Mouse (Mus musculus) heart, embryonic 11.5 days (tissue): ENCODE measurements around the gene Prss57. TPM values are rescaled to one million over a fixed set of nuclear protein-coding genes. Genes with fewer than 3 reads are reported as not detected.

Experiments used
- ATAC-seq: fragments of 200-750 bp; cut with Nextera tagmentation; replicated peaks from 2 replicates; pipeline ENCODE4 v1.8.0; 2017; ENCODE audit warnings: moderate library complexity; ENCODE audit not compliant: insufficient number of reproducible peaks, low FRiP score, low TSS enrichment
- H3K27ac ChIP-seq: fragments of 300-500 bp; sonication (generic); 2 replicates; pipeline ENCODE4 v1.5.1; 2014; ENCODE audit warnings: mild to moderate bottlenecking, low read depth, low read length
- H3K27me3 ChIP-seq: fragments of 300-500 bp; sonication (generic); 2 replicates; pipeline ENCODE4 v1.6.1; 2014; ENCODE audit warnings: mild to moderate bottlenecking, low read length, mixed read lengths; ENCODE audit not compliant: control insufficient read depth, insufficient read depth
- H3K36me3 ChIP-seq: fragments of 300-500 bp; sonication (generic); 2 replicates; pipeline ENCODE4 v1.6.1; 2014; ENCODE audit warnings: mild to moderate bottlenecking, low read length, moderate library complexity, mixed read lengths; ENCODE audit not compliant: control insufficient read depth, insufficient read depth
- H3K4me1 ChIP-seq: fragments of 300-500 bp; sonication (generic); 2 replicates; pipeline ENCODE4 v1.6.1; 2014; ENCODE audit warnings: low read length; ENCODE audit not compliant: control insufficient read depth, insufficient read depth
- H3K4me2 ChIP-seq: fragments of 300-500 bp; sonication (generic); 2 replicates; pipeline ENCODE4 v1.6.1; 2014; ENCODE audit warnings: mild to moderate bottlenecking, moderate library complexity
- H3K4me3 ChIP-seq: fragments of 300-500 bp; sonication (generic); 2 replicates; pipeline ENCODE4 v1.5.1; 2014; ENCODE audit warnings: low read depth, low read length
- H3K9ac ChIP-seq: fragments of 300-500 bp; sonication (generic); 2 replicates; pipeline ENCODE4 v1.6.1; 2014; ENCODE audit warnings: mild to moderate bottlenecking, low read depth, low read length, moderate library complexity
- H3K9me3 ChIP-seq: fragments of 300-500 bp; sonication (generic); replicated peaks from 2 replicates; pipeline ENCODE4 v1.6.1; 2016; ENCODE audit warnings: low read length; ENCODE audit not compliant: control insufficient read depth
- WGBS: fragments of 180-500 bp; shearing (Covaris S2); extraction: QIAGEN DNeasy Blood & Tissue Kit; methylation state at CpG from one replicate; pipeline ENCODE4 v1.1.7; 2014; ENCODE audit not compliant: insufficient replicate concordance; 5-methylcytosine and 5-hydroxymethylcytosine counted together
- polyA plus RNA-seq: library from polyadenylated mRNA; unstranded; fragments of >200 nt; fragmentation: Nextera tagmentation; extraction: Ambion mirVana; gene quantifications from 2 replicates; pipeline ENCODE4 v1.2.1, GENCODE M21; 2014

The Prss57 gene
- polyA plus RNA-seq, 1 experiment from 2014 or later = not detected

- ATAC-seq = no peak
- H3K36me3 ChIP-seq = no peaks in the 10 kb centered on the region
- no peak overlapping the region for H3K27ac ChIP-seq
- H3K4me1 ChIP-seq = peaks cover 30% of the 10 kb centered on the region
- H3K9ac ChIP-seq = no peak overlapping the region
- peaks cover 54% of the 10 kb centered on the region for H3K27me3 ChIP-seq
- no peak overlapping the region for H3K4me3 ChIP-seq
- H3K9me3 ChIP-seq = no peaks in the 10 kb centered on the region
- 61% methylated on average over 5 of the region's 5 CpGs for WGBS
- H3K4me2 ChIP-seq = no peak overlapping the region
Measured at GRCm38 (mm10) chr10:79781956-79782355, 8.8 kb downstream of the Prss57 start.

DNA sequence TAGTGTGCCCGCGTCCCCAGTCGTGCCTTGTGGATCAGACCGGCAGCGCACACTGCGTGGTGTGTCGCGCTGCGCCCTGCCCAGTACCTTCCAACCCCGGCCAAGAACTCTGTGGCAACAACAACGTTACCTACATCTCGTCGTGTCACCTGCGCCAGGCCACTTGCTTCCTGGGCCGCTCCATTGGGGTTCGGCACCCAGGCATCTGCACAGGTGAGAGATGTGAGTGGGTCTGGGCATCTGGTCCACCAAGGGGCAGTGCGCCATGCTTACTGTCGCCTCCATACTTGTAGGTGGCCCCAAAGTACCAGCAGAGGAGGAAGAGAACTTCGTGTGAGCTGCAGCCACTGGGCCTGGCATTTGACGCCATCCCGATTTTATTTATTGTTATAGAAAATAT, 9.6 kb downstream of the Prss57 start:
- no peaks in the 10 kb centered on the region for H3K9me3 ChIP-seq
- peak overlapping the region; percentile 73 for H3K4me2 ChIP-seq
- no peak for ATAC-seq
- no peak overlapping the region for H3K9ac ChIP-seq
- H3K4me3 ChIP-seq = peak overlapping the region; percentile 37
- WGBS = 28% methylated on average over 21 of the region's 21 CpGs
- no peak overlapping the region for H3K27ac ChIP-seq
- no peaks in the 10 kb centered on the region for H3K36me3 ChIP-seq
- peaks cover 55% of the 10 kb centered on the region for H3K27me3 ChIP-seq
- H3K4me1 ChIP-seq = peaks cover 31% of the 10 kb centered on the region

- no peaks in the 10 kb centered on the region for H3K36me3 ChIP-seq
- no peak overlapping the region for H3K9ac ChIP-seq
- WGBS = under 1% methylated on average over 13 of the region's 13 CpGs
- peaks cover 53% of the 10 kb centered on the region for H3K27me3 ChIP-seq
- ATAC-seq = peak; percentile 54; the same call in 1 of the 2 replicates
- no peak overlapping the region for H3K27ac ChIP-seq
- peaks cover 31% of the 10 kb centered on the region for H3K4me1 ChIP-seq
- peak overlapping the region; percentile 37 for H3K4me3 ChIP-seq
- H3K4me2 ChIP-seq = peak overlapping the region; percentile 73
- no peaks in the 10 kb centered on the region for H3K9me3 ChIP-seq
Measured at GRCm38 (mm10) chr10:79780664-79781015, 10.1 kb downstream of the Prss57 start.

DNA sequence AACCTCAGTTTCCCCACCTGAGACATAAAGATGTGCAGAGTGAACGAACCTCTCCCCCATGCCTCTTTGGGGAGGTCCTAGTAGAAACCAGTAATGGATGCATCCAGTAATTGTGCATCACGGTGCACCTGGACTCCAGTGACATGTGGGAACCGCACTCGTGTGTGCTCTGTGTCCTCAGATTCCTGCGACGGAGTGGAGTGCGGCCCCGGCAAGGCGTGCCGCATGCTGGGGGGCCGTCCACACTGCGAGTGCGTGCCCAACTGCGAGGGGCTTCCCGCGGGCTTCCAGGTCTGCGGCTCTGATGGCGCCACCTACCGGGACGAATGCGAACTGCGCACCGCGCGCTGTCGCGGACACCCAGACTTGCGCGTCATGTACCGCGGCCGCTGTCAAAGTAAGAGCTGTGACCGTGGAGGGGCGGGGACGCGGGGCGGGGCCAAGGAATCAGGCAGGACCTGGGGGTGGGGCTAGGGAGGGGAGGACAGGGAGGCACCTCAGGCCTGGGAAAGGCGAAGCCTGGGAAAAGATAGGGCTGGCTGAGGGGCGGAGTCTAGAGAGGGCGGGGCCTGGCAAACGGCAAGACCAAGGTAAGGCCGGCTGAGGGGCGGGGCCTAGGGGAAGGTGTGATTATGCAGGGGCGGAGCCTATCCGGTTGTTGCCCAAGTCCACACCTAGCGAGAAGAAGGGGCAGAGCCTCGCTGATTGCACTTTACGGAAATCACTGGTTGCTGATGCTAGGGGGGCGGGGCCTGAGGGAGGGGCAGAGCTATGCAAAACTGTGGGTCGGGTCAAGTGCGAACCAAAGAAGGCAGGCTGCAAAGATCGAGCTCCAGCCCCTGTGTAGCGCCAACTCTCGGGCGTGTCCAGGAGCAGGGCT, 10.7 kb downstream of the Prss57 start:
- 2% methylated on average over 55 of the region's 55 CpGs for WGBS
- Histone ChIP-seq H3K4me2 (peak overlapping the region; percentile 73), H3K27me3 (peaks cover 50% of the 10 kb centered on the region), H3K4me3 (peak overlapping the region; percentile 37), H3K4me1 (peaks cover 31% of the 10 kb centered on the region), H3K9ac (no peak overlapping the region), H3K9me3 (0 out of 2 replicates have a peak, but pooled peaks cover under 1% of the 10 kb centered on the region), H3K27ac (no peak overlapping the region), H3K36me3 (no peaks in the 10 kb centered on the region)
- ATAC-seq = peak; percentile 85

DNA sequence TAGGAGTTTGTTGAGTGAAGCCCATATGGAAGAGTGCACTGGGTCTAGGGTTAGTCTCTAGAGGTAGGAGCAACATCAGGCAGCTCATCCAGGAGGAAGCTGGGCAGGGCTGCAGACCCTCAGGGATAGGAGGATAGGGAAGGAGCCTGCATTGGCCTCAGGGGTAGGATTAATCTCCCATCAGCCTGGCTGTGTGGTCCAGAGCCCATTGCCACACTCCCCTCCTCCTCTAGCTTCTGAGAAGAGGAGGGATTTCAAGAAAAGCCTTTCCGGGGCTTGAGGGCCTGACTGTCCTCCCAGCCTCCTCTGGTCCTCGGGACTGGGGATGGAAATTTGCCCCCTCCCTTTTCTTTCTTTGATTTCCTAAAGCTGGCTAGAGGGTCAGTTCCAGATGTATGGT, 11.6 kb downstream of the Prss57 start:
- no peak for ATAC-seq
- peaks cover 31% of the 10 kb centered on the region for H3K4me1 ChIP-seq
- peaks cover 42% of the 10 kb centered on the region for H3K27me3 ChIP-seq
- no peak overlapping the region for H3K9ac ChIP-seq
- 0 out of 2 replicates have a peak, but pooled peaks cover 3% of the 10 kb centered on the region for H3K9me3 ChIP-seq
- H3K36me3 ChIP-seq = no peaks in the 10 kb centered on the region
- 25% methylated on average over 2 of the region's 2 CpGs for WGBS
- H3K4me2 ChIP-seq = no peak overlapping the region
- H3K27ac ChIP-seq = no peak overlapping the region
- H3K4me3 ChIP-seq = no peak overlapping the region

DNA sequence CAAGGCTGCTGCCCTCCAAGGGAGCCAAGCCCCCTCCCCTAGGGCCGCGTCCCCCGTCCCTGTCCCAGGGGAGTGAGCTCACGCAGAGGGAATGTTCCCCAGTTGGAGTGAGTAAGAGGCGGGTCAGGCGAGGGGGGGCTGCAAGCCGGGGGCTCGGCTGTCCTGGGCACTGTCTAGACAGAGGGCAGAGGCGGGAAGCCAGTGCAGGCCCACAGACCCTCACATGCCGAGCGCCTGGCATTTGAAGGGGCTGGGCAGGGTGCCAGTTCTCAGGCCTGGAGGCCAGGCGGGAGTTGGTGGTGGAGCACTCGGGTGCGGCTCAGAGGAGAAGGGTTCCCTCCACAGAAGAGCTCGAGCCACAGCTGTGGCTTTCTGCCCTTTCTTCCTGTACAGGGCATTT, 12.8 kb downstream of the Prss57 start:
- peaks cover 40% of the 10 kb centered on the region for H3K27me3 ChIP-seq
- H3K36me3 ChIP-seq = no peaks in the 10 kb centered on the region
- no peak for ATAC-seq
- H3K9ac ChIP-seq = no peak overlapping the region
- H3K4me3 ChIP-seq = peak overlapping the region; percentile 54
- 0 out of 2 replicates have a peak overlapping the region, but pooled peaks have one; percentile 15 for H3K27ac ChIP-seq
- peaks cover 31% of the 10 kb centered on the region for H3K4me1 ChIP-seq
- H3K9me3 ChIP-seq = 0 out of 2 replicates have a peak, but pooled peaks cover 3% of the 10 kb centered on the region
- 10% methylated on average over 15 of the region's 15 CpGs for WGBS
- peak overlapping the region; percentile 83 for H3K4me2 ChIP-seq

GRCm38 (mm10) chr10:79777103-79777531, 13.6 kb downstream of the Prss57 start, which contains the start of gene Fstl3:
TSS of gene Fstl3 (plus strand) at chr10:79777272.
- Histone ChIP-seq H3K4me3 (peak within 1 kb of the TSS; percentile 54), H3K27ac (0 out of 2 replicates have a peak within 1 kb of the TSS, but pooled peaks have one; percentile 15)
- WGBS = 2% methylated on average over 37 of the region's 39 CpGs

DNA sequence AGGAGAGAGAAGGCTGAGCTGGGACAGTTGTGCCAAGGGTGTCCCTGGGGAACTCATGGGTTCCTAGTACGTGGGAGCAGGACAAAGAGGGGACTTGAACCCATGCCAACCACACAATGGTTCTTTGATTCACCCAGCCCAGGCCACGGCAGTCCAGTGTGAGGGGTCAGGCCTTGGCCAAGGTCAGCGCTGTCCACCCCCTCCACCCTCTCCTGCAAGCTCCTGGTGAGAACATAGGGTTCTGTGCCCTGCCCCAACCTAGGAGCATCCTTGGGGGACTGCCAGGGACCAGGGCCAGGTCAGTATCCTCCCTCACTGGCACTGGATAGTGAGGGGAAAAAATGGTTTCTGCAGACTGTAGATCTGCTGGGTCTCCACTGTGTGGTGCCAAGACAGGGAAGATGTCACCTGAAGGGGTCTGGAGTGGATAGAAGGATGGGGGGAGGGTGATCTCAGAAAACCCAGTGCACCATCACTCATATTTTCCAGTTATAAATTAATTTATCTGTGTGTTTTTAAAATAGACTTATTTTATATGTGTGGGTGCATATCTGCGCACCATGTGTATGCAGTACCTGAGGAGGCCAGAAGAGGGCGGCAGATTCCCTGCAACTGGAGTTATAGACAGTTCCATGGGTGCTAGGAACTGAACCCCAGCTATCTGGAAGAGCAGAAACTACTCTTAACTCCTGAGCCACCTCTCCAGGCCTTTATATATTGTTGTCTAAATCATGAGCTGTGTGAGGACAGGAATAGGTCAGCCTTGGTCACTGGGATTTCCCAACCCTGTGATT, 16.1 kb downstream of the Prss57 start:
- peaks cover 30% of the 10 kb centered on the region for H3K27me3 ChIP-seq
- no peaks in the 10 kb centered on the region for H3K36me3 ChIP-seq
- H3K4me3 ChIP-seq = no peak overlapping the region
- 59% methylated on average over 5 of the region's 5 CpGs for WGBS
- H3K27ac ChIP-seq = no peak overlapping the region
- no peak for ATAC-seq
- no peak overlapping the region for H3K4me2 ChIP-seq
- H3K9ac ChIP-seq = no peak overlapping the region
- peaks cover 19% of the 10 kb centered on the region for H3K4me1 ChIP-seq
- peaks cover 7% of the 10 kb centered on the region; the same call in 1 of the 2 replicates for H3K9me3 ChIP-seq

More at GRCm38 (mm10) chr10:79777103-79777531, 13.6 kb downstream of the Prss57 start, which contains the start of gene Fstl3:
- Histone ChIP-seq H3K36me3 (no peaks in the 10 kb centered on the region), H3K9ac (peak within 1 kb of the TSS; percentile 73), H3K9me3 (peaks cover 7% of the 10 kb centered on the region; the same call in 1 of the 2 replicates), H3K27me3 (peaks cover 38% of the 10 kb centered on the region), H3K4me1 (peaks cover 31% of the 10 kb centered on the region), H3K4me2 (peak within 1 kb of the TSS; percentile 83)
- no peak for ATAC-seq
